Mouse (Mus musculus): ENCODE results near the gene Olfr223.

GRCm38 (mm10) chr11:59634001-59634660, 41.0 kb upstream of the Olfr223 start:
- no peak for TF ChIP-seq POLR2A (IDR thresholded peaks at IDR 0.05; ENCODE audit: extremely low read depth, insufficient read depth, low read length)
- TF ChIP-seq CTCF (IDR thresholded peaks at IDR 0.05; ENCODE audit: low read depth, low read length): no peak
